Mouse (Mus musculus) ES-Bruce4 (cell line): ENCODE measurements around the gene 2310039H08Rik.

Experiments
- CTCF ChIP-seq: IDR thresholded peaks from one replicate; pipeline ENCODE4 v1.8.1; 2011; ENCODE audit warnings: low read depth, low read length
- POLR2A ChIP-seq: IDR thresholded peaks from one replicate; pipeline ENCODE4 v1.8.1; 2011; ENCODE audit warnings: low read length; ENCODE audit not compliant: insufficient read depth

- no peak for TF ChIP-seq POLR2A
- TF ChIP-seq CTCF: no peak
These were observed 9.4 kb downstream of the 2310039H08Rik start for GRCm38 (mm10) chr17:46781876-46782275.
